Mouse (Mus musculus): ENCODE data around the gene Fgd6.

The Fgd6 gene

GRCm38 (mm10) chr10:94183199-94183598, 147.4 kb downstream of the Fgd6 start:
- in situ Hi-C loops (cut with MboI) = no loop called here

All from mature B cell (primary cell).